Mouse (Mus musculus) hindbrain, embryonic 15.5 days (tissue): ENCODE measurements around the gene Anapc1. TPM values are rescaled to one million over a fixed set of nuclear protein-coding genes. Genes with fewer than 3 reads are reported as not detected.
"Not testable (repeated sequence)": the region's sequence is repeated elsewhere in the genome, so short reads cannot be mapped to it uniquely, and the experiment has no call there.

Experiments
- ATAC-seq: fragments of 200-750 bp; cut with Nextera tagmentation; 2 replicates; pipeline ENCODE4 v1.8.0; 2017; ENCODE audit warnings: low read depth, moderate number of reproducible peaks, moderate TSS enrichment; ENCODE audit not compliant: low FRiP score
- H3K27ac ChIP-seq: fragments of 300-500 bp; sonication (generic); replicated peaks from 2 replicates; pipeline ENCODE4 v1.5.1; 2015; ENCODE audit warnings: mild to moderate bottlenecking, inconsistent platforms
- H3K27me3 ChIP-seq: fragments of 300-500 bp; sonication (generic); 2 replicates; pipeline ENCODE4 v1.6.1; 2015; ENCODE audit warnings: control low read depth, inconsistent platforms
- H3K36me3 ChIP-seq: fragments of 300-500 bp; sonication (generic); 2 replicates; pipeline ENCODE4 v1.6.1; 2015; ENCODE audit warnings: control low read depth, inconsistent platforms
- H3K4me1 ChIP-seq: fragments of 300-500 bp; sonication (generic); replicated peaks from 2 replicates; pipeline ENCODE4 v1.6.1; 2015; ENCODE audit warnings: control low read depth, inconsistent platforms
- H3K4me2 ChIP-seq: fragments of 300-500 bp; sonication (generic); 2 replicates; pipeline ENCODE4 v1.6.1; 2015; ENCODE audit warnings: moderate library complexity, mild to moderate bottlenecking, inconsistent platforms
- H3K4me3 ChIP-seq: fragments of 300-500 bp; sonication (generic); 2 replicates; pipeline ENCODE4 v1.5.1; 2015; ENCODE audit warnings: mild to moderate bottlenecking, inconsistent platforms
- H3K9ac ChIP-seq: fragments of 300-500 bp; sonication (generic); 2 replicates; pipeline ENCODE4 v1.6.1; 2015; ENCODE audit warnings: inconsistent platforms
- H3K9me3 ChIP-seq: fragments of 300-500 bp; sonication (generic); 2 replicates; pipeline ENCODE4 v1.6.1; 2016; ENCODE audit warnings: control low read depth, inconsistent platforms
- WGBS: fragments of 180-500 bp; shearing (Covaris S2); methylation state at CpG from one replicate; pipeline ENCODE4 v1.1.7; 2015; 5-methylcytosine and 5-hydroxymethylcytosine counted together
- polyA plus RNA-seq: library from polyadenylated mRNA; unstranded; fragments of >200 nt; fragmentation: Nextera tagmentation; extraction: Ambion mirVana; gene quantifications from 2 replicates; pipeline ENCODE4 v1.2.1, GENCODE M21; 2015

The Anapc1 gene
- polyA plus RNA-seq, 1 experiment from 2014 or later, result 45.1 TPM

- no peak overlapping the region for H3K27ac ChIP-seq
- no peak for ATAC-seq
- no peaks in the 10 kb centered on the region for H3K36me3 ChIP-seq
- H3K9ac ChIP-seq, result no peak overlapping the region
- H3K4me1 ChIP-seq, result peaks cover 19% of the 10 kb centered on the region
- no peaks in the 10 kb centered on the region for H3K9me3 ChIP-seq
- H3K4me3 ChIP-seq, result no peak overlapping the region
- H3K27me3 ChIP-seq, result peaks cover 11% of the 10 kb centered on the region
- H3K4me2 ChIP-seq, result no peak overlapping the region
Observed at GRCm38 (mm10) chr2:128694548-128694947, 7.4 kb upstream of the Anapc1 start.

- not testable (repeated sequence) for H3K36me3 ChIP-seq, ATAC-seq, H3K9me3 ChIP-seq, H3K27me3 ChIP-seq, H3K9ac ChIP-seq, H3K27ac ChIP-seq, H3K4me2 ChIP-seq, H3K4me3 ChIP-seq
- 98% methylated on average over 3 of the region's 3 CpGs for WGBS
- H3K4me1 ChIP-seq, result peaks cover 12% of the 10 kb centered on the region
Observed at GRCm38 (mm10) chr2:128693828-128694227, 6.6 kb upstream of the Anapc1 start.

DNA sequence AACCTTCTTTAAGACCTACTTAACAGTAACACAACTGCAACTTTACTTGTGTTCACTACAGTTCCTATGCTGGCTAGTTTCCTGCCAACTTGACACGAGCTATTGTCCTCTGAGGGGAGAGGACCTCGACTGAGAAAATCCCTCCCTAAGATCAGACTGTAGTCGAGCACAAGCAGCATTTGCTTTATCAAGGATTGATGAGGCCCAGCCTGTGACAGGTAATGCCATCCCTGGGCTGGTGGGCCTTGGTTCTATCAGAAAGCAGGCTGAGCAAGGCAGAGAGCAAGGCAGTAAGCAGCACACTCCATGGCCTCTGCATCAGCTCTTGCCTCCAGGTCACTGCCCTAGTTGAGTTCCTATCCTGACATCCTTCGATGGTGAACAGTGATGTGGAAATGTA, 6.0 kb upstream of the Anapc1 start:
- ATAC-seq, result no peak
- Histone ChIP-seq H3K4me2 (no peak overlapping the region), H3K36me3 (no peaks in the 10 kb centered on the region), H3K9me3 (no peaks in the 10 kb centered on the region), H3K27me3 (peaks cover 8% of the 10 kb centered on the region), H3K9ac (no peak overlapping the region), H3K4me1 (peaks cover 6% of the 10 kb centered on the region), H3K4me3 (no peak overlapping the region), H3K27ac (no peak overlapping the region)
- 64% methylated on average over 4 of the region's 4 CpGs for WGBS

DNA sequence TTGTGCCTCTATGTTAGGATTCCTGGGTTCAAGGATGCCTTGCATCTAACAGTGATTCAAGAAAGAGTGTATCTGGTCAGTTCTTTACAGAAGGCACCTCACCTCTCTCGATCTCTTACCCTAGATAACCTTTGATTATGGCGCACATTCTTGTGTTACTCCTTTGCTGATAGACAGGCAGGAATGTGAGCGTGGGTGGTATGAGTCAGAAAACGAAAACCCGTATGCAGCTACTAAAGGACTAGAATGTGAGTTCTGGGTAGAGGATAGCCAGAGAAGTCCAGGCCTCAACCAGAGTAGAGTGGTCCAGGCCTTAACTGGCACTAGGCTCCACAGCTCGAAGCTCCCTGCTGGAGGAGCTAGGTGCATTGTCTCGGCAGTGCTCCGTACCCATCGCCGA, 5.6 kb upstream of the Anapc1 start:
- peaks cover 8% of the 10 kb centered on the region for H3K4me1 ChIP-seq
- no peak overlapping the region for H3K9ac ChIP-seq
- no peak for ATAC-seq
- H3K4me2 ChIP-seq, result no peak overlapping the region
- H3K27me3 ChIP-seq, result peaks cover 8% of the 10 kb centered on the region
- no peaks in the 10 kb centered on the region for H3K36me3 ChIP-seq
- 93% methylated on average over 10 of the region's 10 CpGs for WGBS
- no peaks in the 10 kb centered on the region for H3K9me3 ChIP-seq
- no peak overlapping the region for H3K4me3 ChIP-seq
- H3K27ac ChIP-seq, result no peak overlapping the region

DNA sequence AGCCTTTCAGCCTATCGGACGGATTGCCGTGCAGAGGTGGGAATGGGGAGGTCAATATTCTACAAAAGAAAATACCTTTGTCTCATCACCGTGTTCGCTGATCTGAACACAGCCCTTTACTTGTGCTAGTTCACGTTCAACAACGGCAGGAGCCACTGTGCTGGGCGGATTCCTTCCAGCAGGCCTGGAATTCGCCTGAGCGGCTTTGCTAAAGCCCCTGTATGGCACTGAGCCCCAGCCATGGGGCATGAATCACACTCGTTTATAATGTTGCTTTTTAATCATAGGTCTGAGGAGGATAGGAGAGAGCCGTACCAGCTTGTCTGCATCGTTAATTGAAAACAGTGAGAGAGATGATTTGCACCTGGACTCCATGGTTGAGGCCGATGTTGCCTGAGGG, 5.1 kb upstream of the Anapc1 start:
- H3K36me3 ChIP-seq, result no peaks in the 10 kb centered on the region
- H3K27me3 ChIP-seq, result peaks cover 5% of the 10 kb centered on the region
- H3K4me2 ChIP-seq, result no peak overlapping the region
- H3K9me3 ChIP-seq, result no peaks in the 10 kb centered on the region
- ATAC-seq, result no peak
- peaks cover 6% of the 10 kb centered on the region for H3K4me1 ChIP-seq
- H3K4me3 ChIP-seq, result no peak overlapping the region
- WGBS, result 80% methylated on average over 14 of the region's 14 CpGs
- no peak overlapping the region for H3K9ac ChIP-seq
- no peak overlapping the region for H3K27ac ChIP-seq

- WGBS, result 45% methylated on average over 10 of the region's 10 CpGs
- Histone ChIP-seq H3K4me3 (peak overlapping the region; percentile 87), H3K27me3 (no peaks in the 10 kb centered on the region), H3K36me3 (peaks cover 6% of the 10 kb centered on the region; the same call in 1 of the 2 replicates), H3K4me2 (peak overlapping the region; percentile 71), H3K4me1 (peaks cover 18% of the 10 kb centered on the region), H3K9ac (peak overlapping the region; percentile 91), H3K27ac (peak overlapping the region; percentile 92), H3K9me3 (no peaks in the 10 kb centered on the region)
- peak; percentile 94 for ATAC-seq
Observed at GRCm38 (mm10) chr2:128687558-128688120, 448 bp upstream of the Anapc1 start.

DNA sequence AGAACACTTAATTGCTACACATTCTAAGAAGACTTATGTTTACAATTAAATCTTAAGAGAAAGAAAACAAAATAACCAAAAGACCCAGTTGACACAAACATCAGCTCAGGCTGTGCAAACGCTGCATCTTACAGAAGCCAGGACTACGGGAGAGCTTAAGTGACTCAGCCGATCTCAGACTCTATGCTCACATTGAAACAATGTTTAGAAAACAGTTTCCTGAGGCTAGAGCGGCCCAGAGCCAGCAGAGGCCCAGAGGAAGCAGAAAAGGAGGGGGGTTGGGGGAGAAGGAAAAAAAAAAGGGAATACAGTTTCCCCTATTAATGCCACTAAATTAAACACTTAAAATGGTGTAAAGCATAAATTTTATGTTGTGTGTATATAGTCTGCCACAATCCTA, 6.5 kb downstream of the Anapc1 start:
- no peak overlapping the region for H3K27ac ChIP-seq
- no peaks in the 10 kb centered on the region for H3K27me3 ChIP-seq
- peaks cover 52% of the 10 kb centered on the region for H3K36me3 ChIP-seq
- no peak for ATAC-seq
- no peak overlapping the region for H3K4me2 ChIP-seq
- H3K4me1 ChIP-seq, result peaks cover 1% of the 10 kb centered on the region
- no peak overlapping the region for H3K9ac ChIP-seq
- H3K9me3 ChIP-seq, result no peaks in the 10 kb centered on the region
- no peak overlapping the region for H3K4me3 ChIP-seq
- WGBS, result 80% methylated on average over 4 of the region's 4 CpGs

GRCm38 (mm10) chr2:128620578-128620977, 66.6 kb downstream of the Anapc1 start:
- Histone ChIP-seq H3K9me3 (no peaks in the 10 kb centered on the region), H3K9ac (no peak overlapping the region), H3K27me3 (no peaks in the 10 kb centered on the region), H3K4me3 (no peak overlapping the region), H3K4me1 (no peaks in the 10 kb centered on the region), H3K27ac (no peak overlapping the region), H3K4me2 (no peak overlapping the region), H3K36me3 (peaks cover 88% of the 10 kb centered on the region)
- ATAC-seq, result no peak
- 98% methylated on average over 1 of the region's 1 CpGs for WGBS

DNA sequence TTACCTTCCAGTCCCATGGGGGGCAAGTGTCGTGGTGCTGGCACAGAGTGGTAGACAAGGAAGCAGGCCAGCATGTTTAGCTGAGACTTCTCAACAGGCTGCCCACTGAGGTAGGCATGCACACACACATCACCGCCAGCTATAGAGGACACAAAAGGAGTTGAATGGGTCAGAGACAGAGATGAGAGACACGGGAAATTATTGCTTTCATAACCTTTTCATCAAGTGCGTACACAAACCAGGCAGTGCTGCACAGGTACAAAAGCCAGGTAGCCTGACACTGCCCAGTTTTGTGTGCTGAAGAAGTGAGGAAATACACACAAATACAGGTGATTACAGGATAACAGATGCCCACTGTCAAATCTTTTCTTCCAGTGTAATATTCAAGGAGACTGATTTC, 71.8 kb downstream of the Anapc1 start:
- Histone ChIP-seq H3K9me3 (no peaks in the 10 kb centered on the region), H3K4me1 (no peaks in the 10 kb centered on the region), H3K27me3 (no peaks in the 10 kb centered on the region), H3K9ac (no peak overlapping the region), H3K36me3 (peaks cover 86% of the 10 kb centered on the region), H3K4me3 (no peak overlapping the region), H3K4me2 (no peak overlapping the region), H3K27ac (no peak overlapping the region)
- 91% methylated on average over 4 of the region's 4 CpGs for WGBS
- ATAC-seq, result no peak

GRCm38 (mm10) chr2:128613365-128613764, 73.8 kb downstream of the Anapc1 start:
- Histone ChIP-seq H3K9ac (no peak overlapping the region), H3K27me3 (no peaks in the 10 kb centered on the region), H3K4me1 (no peaks in the 10 kb centered on the region), H3K4me2 (no peak overlapping the region), H3K4me3 (no peak overlapping the region), H3K36me3 (peaks cover 81% of the 10 kb centered on the region), H3K9me3 (no peaks in the 10 kb centered on the region), H3K27ac (no peak overlapping the region)
- ATAC-seq, result no peak
- WGBS, result 88% methylated on average over 5 of the region's 5 CpGs

DNA sequence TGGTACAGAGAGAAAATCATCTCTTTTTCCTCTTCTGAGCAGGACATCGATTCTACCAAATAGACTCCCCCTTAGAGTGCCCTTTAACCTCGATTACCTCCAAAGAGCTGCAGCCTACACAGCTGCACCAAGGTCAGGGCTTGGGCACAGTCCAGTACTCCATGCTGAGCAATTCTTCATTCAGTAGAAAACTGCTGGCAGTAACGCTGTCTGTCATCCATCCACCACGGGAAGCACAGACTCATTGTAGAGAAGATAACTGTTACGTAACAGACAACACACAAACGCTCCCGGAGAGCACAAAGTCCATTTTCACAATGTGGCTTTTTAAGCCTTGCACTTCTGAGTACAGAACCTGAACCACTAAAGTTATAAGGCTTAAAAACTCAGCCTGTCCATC, 74.9 kb downstream of the Anapc1 start:
- H3K36me3 ChIP-seq, result peaks cover 72% of the 10 kb centered on the region
- H3K9me3 ChIP-seq, result no peaks in the 10 kb centered on the region
- WGBS, result 88% methylated on average over 7 of the region's 7 CpGs
- no peaks in the 10 kb centered on the region for H3K4me1 ChIP-seq
- ATAC-seq, result no peak
- no peak overlapping the region for H3K27ac ChIP-seq
- no peak overlapping the region for H3K4me2 ChIP-seq
- H3K9ac ChIP-seq, result no peak overlapping the region
- H3K27me3 ChIP-seq, result no peaks in the 10 kb centered on the region
- H3K4me3 ChIP-seq, result no peak overlapping the region

- no peaks in the 10 kb centered on the region for H3K9me3 ChIP-seq
- H3K27ac ChIP-seq, result no peak overlapping the region
- H3K4me2 ChIP-seq, result no peak overlapping the region
- H3K4me3 ChIP-seq, result no peak overlapping the region
- no peaks in the 10 kb centered on the region for H3K27me3 ChIP-seq
- H3K4me1 ChIP-seq, result no peaks in the 10 kb centered on the region
- peaks cover 67% of the 10 kb centered on the region for H3K36me3 ChIP-seq
- H3K9ac ChIP-seq, result no peak overlapping the region
- WGBS, result 94% methylated on average over 8 of the region's 8 CpGs
- no peak for ATAC-seq
Observed at GRCm38 (mm10) chr2:128611178-128611577, 76.0 kb downstream of the Anapc1 start.

GRCm38 (mm10) chr2:128609286-128609685, 77.9 kb downstream of the Anapc1 start:
- no peaks in the 10 kb centered on the region for H3K27me3 ChIP-seq
- peaks cover 53% of the 10 kb centered on the region for H3K36me3 ChIP-seq
- WGBS, result 83% methylated on average over 5 of the region's 5 CpGs
- H3K27ac ChIP-seq, result no peak overlapping the region
- no peak overlapping the region for H3K9ac ChIP-seq
- no peak overlapping the region for H3K4me3 ChIP-seq
- ATAC-seq, result no peak
- no peaks in the 10 kb centered on the region for H3K9me3 ChIP-seq
- no peak overlapping the region for H3K4me2 ChIP-seq
- H3K4me1 ChIP-seq, result no peaks in the 10 kb centered on the region
